Mouse (Mus musculus) bone marrow, adult 2 months (tissue): ENCODE measurements around the gene C330021F23Rik.

Experiments used
- CTCF ChIP-seq: fragments of 200-500 bp; IDR thresholded peaks from 2 replicates; pipeline ENCODE4 v1.5.1; 2011; ENCODE audit warnings: low read length, control low read depth; ENCODE audit not compliant: control insufficient read depth, insufficient read depth
- POLR2A ChIP-seq: fragments of 200-500 bp; IDR thresholded peaks from 2 replicates; pipeline ENCODE4 v1.6.1; 2011; ENCODE audit warnings: low read depth, mild to moderate bottlenecking, control low read depth, low read length, borderline replicate concordance; ENCODE audit not compliant: control insufficient read depth

GRCm38 (mm10) chr8:3625445-3625844 is 57.7 kb downstream of the C330021F23Rik start, which contains the start of gene Pcp2:
- TF ChIP-seq POLR2A (no peak), CTCF (no peak)
